Mouse (Mus musculus): ENCODE data around the gene Zfp629. TPM values are rescaled to one million over a fixed set of nuclear protein-coding genes. Genes with fewer than 3 reads are reported as not detected.

The Zfp629 gene
- total and polyA plus RNA-seq, 3 experiments, result 10.8 to 12.6 TPM; not detected in 1

- TF ChIP-seq RCOR1 (IDR thresholded peaks at IDR 0.05; ENCODE audit: low read depth, low read length), result no peak
- TF ChIP-seq ZC3H11A (IDR thresholded peaks at IDR 0.05; ENCODE audit: low read depth, low read length), result no peak
- no peak for TF ChIP-seq ZKSCAN1 (IDR thresholded peaks at IDR 0.05; ENCODE audit: low read depth, low read length)
- TF ChIP-seq GATA1 (IDR thresholded peaks at IDR 0.05; ENCODE audit: low read depth, low read length), result no peak
- no peak for TF ChIP-seq MYC (IDR thresholded peaks at IDR 0.05; ENCODE audit: low read depth, low read length)
- TF ChIP-seq CHD2 (IDR thresholded peaks at IDR 0.05; ENCODE audit: low read length), result no peak
Observed at GRCm38 (mm10) chr7:127614891-127615843, at the start of gene Zfp629 (continued).

DNA sequence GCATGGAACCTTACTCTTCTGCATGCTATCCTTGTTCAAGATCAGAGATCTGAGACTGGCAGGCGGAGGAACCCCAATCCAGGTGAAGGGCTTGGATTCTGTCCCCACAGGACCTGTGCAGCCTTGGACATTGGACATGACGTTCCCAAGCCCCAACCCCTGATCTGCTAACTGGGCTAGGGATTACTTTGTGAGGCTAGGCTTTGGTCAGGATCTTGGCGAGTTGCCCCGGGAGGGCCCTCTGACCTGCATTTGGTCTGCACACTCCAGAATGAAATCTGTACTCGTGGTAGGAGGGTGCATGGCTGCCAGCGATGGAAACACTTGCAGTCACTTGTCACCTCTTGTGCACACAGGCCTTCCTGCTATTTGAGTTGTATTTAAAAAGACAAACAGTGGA lies 47.3 kb upstream of the Zfp629 start:
- TF ChIP-seq TAL1 (IDR thresholded peaks at IDR 0.05; ENCODE audit: low read length) (no peak), HCFC1 (IDR thresholded peaks at IDR 0.05; ENCODE audit: low read depth, low read length) (no peak), MXI1 (IDR thresholded peaks at IDR 0.05; ENCODE audit: low read depth, low read length) (no peak), USF1 (IDR thresholded peaks at IDR 0.05; ENCODE audit: low read depth, low read length) (no peak), POLR2AphosphoS2 (IDR thresholded peaks at IDR 0.05; ENCODE audit: low read length) (no peak), E2F4 (IDR thresholded peaks at IDR 0.05; ENCODE audit: borderline replicate concordance, low read depth, low read length) (no peak), NRF1 (IDR thresholded peaks at IDR 0.05; ENCODE audit: insufficient read depth, low read depth, low read length, poor library complexity, severe bottlenecking) (no peak), CTCF (IDR thresholded peaks at IDR 0.05 in 2 of 3, conservative IDR thresholded peaks at IDR 0.05 in 1 of 3; ENCODE audit: control insufficient read depth in 1 of 3, insufficient read depth in 1 of 3, low read depth in 2 of 3, low read length in 3 of 3, poor library complexity in 1 of 3, severe bottlenecking in 1 of 3) (no peak), NELFE (IDR thresholded peaks at IDR 0.05; ENCODE audit: low read depth, low read length) (no peak), MYC (IDR thresholded peaks at IDR 0.05; ENCODE audit: low read depth, low read length) (no peak), ELF1 (IDR thresholded peaks at IDR 0.05; ENCODE audit: low read depth, low read length) (no peak), RCOR1 (IDR thresholded peaks at IDR 0.05; ENCODE audit: low read depth, low read length) (no peak), EP300 (IDR thresholded peaks at IDR 0.05; ENCODE audit: low read depth in 1 of 2, low read length in 2 of 2) (no peak), POLR2A (IDR thresholded peaks at IDR 0.05; ENCODE audit: control insufficient read depth in 1 of 2, insufficient read depth in 1 of 2, low read depth in 1 of 2, low read length in 2 of 2, poor library complexity in 1 of 2) (no peak), SIN3A (IDR thresholded peaks at IDR 0.05; ENCODE audit: low read length) (no peak), ZNF384 (IDR thresholded peaks at IDR 0.05; ENCODE audit: low read depth, low read length) (no peak), BHLHE40 (IDR thresholded peaks at IDR 0.05; ENCODE audit: borderline replicate concordance, low read depth, low read length) (no peak), MAX (IDR thresholded peaks at IDR 0.05; ENCODE audit: low read length) (no peak), ZMIZ1 (IDR thresholded peaks at IDR 0.05; ENCODE audit: low read depth, low read length) (no peak), MEF2A (IDR thresholded peaks at IDR 0.05; ENCODE audit: extremely low read depth, insufficient replicate concordance, low read depth, low read length, poor library complexity, severe bottlenecking) (no peak)
- H3K4me3 ChIP-seq (ENCODE audit: control insufficient read depth in 1 of 2, insufficient read depth in 1 of 2, low read depth in 2 of 2, low read length in 2 of 2), result no peak overlapping the region
- H3K9me3 ChIP-seq (replicated peaks; ENCODE audit: insufficient read depth, low read length), result no peaks in the 10 kb centered on the region

More for the DNA sequence above, 47.3 kb upstream of the Zfp629 start:
- H3K4me1 ChIP-seq (ENCODE audit: control insufficient read depth in 1 of 2, insufficient read depth in 2 of 2, low read length in 2 of 2), result peaks cover 0 to 6% of the 10 kb centered on the region in 2 experiments; a peak in 1 of 4 replicates
- H3K9ac ChIP-seq (ENCODE audit: control insufficient read depth, low read depth, low read length, poor library complexity, severe bottlenecking), result no peak overlapping the region
- no peak overlapping the region for H3K27ac ChIP-seq (ENCODE audit: control insufficient read depth, low read depth, low read length)
- no peaks in the 10 kb centered on the region; a peak in 1 of 4 replicates for H3K36me3 ChIP-seq (ENCODE audit: control insufficient read depth in 1 of 2, insufficient read depth in 2 of 2, low read length in 2 of 2)
- H3K79me2 ChIP-seq (ENCODE audit: control insufficient read depth, insufficient read depth, low read length, poor library complexity), result no peaks in the 10 kb centered on the region
- H3K27me3 ChIP-seq (ENCODE audit: control insufficient read depth in 1 of 2, insufficient read depth in 2 of 2, low read length in 2 of 2), result no peaks in the 10 kb centered on the region
- DNase-seq (ENCODE audit: low read depth, low spot score), result no peak
